Mouse (Mus musculus) urinary bladder, postnatal 25 days (tissue): ENCODE data around the gene Rgs7.
A peak's percentile ranks its signal among the peaks of the same experiment; 100 is the strongest.

Experiments
- DNase-seq: peaks from one replicate; pipeline ENCODE4 v3.0.0; 2022; ENCODE audit warnings: low spot score

Gene Rgs7

GRCm38 (mm10) chr1:175491861-175492682, at the start of gene Rgs7:
Rgs7 (minus strand) TSS chr1:175492500.
- DNase-seq, result peak; percentile 37

- DNase-seq, result no peak
These were observed 48.4 kb upstream of the Rgs7 start for GRCm38 (mm10) chr1:175540700-175541099.

- DNase-seq, result no peak
These were observed 45.0 kb upstream of the Rgs7 start for GRCm38 (mm10) chr1:175537321-175537720.

- DNase-seq, result no peak
These were observed 37.6 kb upstream of the Rgs7 start for GRCm38 (mm10) chr1:175529858-175530257.

GRCm38 (mm10) chr1:175524626-175525294, 32.5 kb upstream of the Rgs7 start:
- no peak for DNase-seq

- DNase-seq, result no peak
These were observed 31.3 kb upstream of the Rgs7 start for GRCm38 (mm10) chr1:175523572-175523971.

- DNase-seq, result no peak
These were observed 22.2 kb upstream of the Rgs7 start for GRCm38 (mm10) chr1:175514543-175514942.

- DNase-seq, result no peak
These were observed 19.9 kb upstream of the Rgs7 start for GRCm38 (mm10) chr1:175512173-175512572.

GRCm38 (mm10) chr1:175509989-175510388, 17.7 kb upstream of the Rgs7 start:
- DNase-seq, result no peak

- no peak for DNase-seq
These were observed 363 bp upstream of the Rgs7 start for GRCm38 (mm10) chr1:175492683-175493043.

- DNase-seq, result no peak
These were observed 814 bp downstream of the Rgs7 start for GRCm38 (mm10) chr1:175491511-175491860.

GRCm38 (mm10) chr1:175485109-175485508, 7.2 kb downstream of the Rgs7 start:
- no peak for DNase-seq

- no peak for DNase-seq
These were observed 19.2 kb downstream of the Rgs7 start for GRCm38 (mm10) chr1:175473060-175473459.

GRCm38 (mm10) chr1:175469087-175469788, 23.1 kb downstream of the Rgs7 start:
- no peak for DNase-seq

GRCm38 (mm10) chr1:175464566-175464965, 27.7 kb downstream of the Rgs7 start:
- DNase-seq, result no peak

- DNase-seq, result no peak
These were observed 29.9 kb downstream of the Rgs7 start for GRCm38 (mm10) chr1:175462351-175462750.

GRCm38 (mm10) chr1:175454041-175454636, 38.2 kb downstream of the Rgs7 start:
- peak; percentile 9 for DNase-seq

GRCm38 (mm10) chr1:175448017-175448416, 44.3 kb downstream of the Rgs7 start:
- DNase-seq, result no peak

GRCm38 (mm10) chr1:175442939-175443338, 49.4 kb downstream of the Rgs7 start:
- no peak for DNase-seq

- no peak for DNase-seq
These were observed 50.3 kb downstream of the Rgs7 start for GRCm38 (mm10) chr1:175442025-175442424.

- no peak for DNase-seq
These were observed 58.6 kb downstream of the Rgs7 start for GRCm38 (mm10) chr1:175433622-175434204.

GRCm38 (mm10) chr1:175433128-175433527, 59.2 kb downstream of the Rgs7 start:
- no peak for DNase-seq
